ENCODE assay signal across 16 mouse cellular contexts in the genomic region with DNA sequence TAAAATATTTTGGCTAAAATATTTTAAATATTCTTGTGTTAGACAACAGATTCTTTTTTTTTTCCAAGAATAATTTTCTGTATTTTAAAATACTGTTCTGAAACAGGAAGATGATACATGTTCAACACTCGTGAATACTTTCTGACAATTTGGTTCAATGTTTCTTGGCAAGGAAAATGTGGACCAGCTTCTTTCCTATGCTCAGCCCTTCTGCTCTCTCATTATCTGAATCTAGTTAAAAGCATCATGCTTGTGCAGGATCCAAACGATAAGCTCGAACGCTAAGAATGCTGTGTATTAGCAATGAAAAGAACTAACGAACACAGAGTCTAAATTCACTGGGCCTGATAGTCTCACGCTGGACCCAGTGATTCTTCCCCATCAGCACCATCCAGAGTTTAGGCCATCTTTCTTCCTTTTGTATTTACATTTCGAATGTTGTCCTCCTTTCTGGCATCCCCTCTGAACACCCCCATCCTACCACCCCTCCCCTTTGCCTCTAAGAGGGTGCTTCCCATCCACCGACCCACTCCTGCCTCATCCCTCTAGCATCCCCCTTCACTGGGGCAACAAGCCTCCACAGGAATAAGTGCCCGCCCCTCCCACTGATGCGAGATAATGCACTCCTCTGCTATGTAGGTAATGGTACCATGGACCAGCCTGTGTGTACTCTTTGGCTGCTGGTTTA.
A peak's percentile ranks its signal among the peaks of the same experiment; 100 is the strongest.
DNase-seq lines count a peak whose midpoint lies in the region; ATAC-seq lines count a peak whose summit lies in the region.
"Had no signal": no experiment of that assay in that cellular context is flagged by ENCODE, and none has a peak within 500 bp of the region (broad histone marks: within the 10 kb centered on the region; RNA-seq: fewer than 3 reads in every experiment).

No protein-coding gene starts in this region.

- no peaks in the 10 kb centered on the region for H3K36me3 ChIP-seq in forebrain, embryonic 14.5 days (ENCODE audit: control insufficient read depth, insufficient read depth, low read length)
- H3K36me3 ChIP-seq in forebrain, embryonic 11.5 days (ENCODE audit: control insufficient read depth, insufficient read depth, low read length): no peaks in the 10 kb centered on the region
- H3K36me3 ChIP-seq: heart, embryonic 15.5 days; midbrain, embryonic 10.5 days; neural tube, embryonic 13.5 days had no signal

- ATAC-seq in forebrain, embryonic 14.5 days: peak; percentile 82; the same call in 1 of the 2 replicates
- ATAC-seq in forebrain, embryonic 11.5 days (replicated peaks; ENCODE audit: low FRiP score): no peak

- H3K4me3 ChIP-seq in forebrain, embryonic 14.5 days (ENCODE audit: low read depth, low read length): no peak overlapping the region
- H3K4me3 ChIP-seq in forebrain, embryonic 11.5 days (ENCODE audit: low read depth, low read length): no peak overlapping the region
- H3K4me3 ChIP-seq: heart, adult 2 months; heart, embryonic 15.5 days; midbrain, embryonic 10.5 days; neural tube, embryonic 13.5 days had no signal

- H3K4me1 ChIP-seq in forebrain, embryonic 14.5 days (ENCODE audit: control insufficient read depth, insufficient read depth, low read length): no peaks in the 10 kb centered on the region
- no peaks in the 10 kb centered on the region for H3K4me1 ChIP-seq in forebrain, embryonic 11.5 days (replicated peaks; ENCODE audit: control insufficient read depth, insufficient read depth, low read length)
- H3K4me1 ChIP-seq: heart, embryonic 15.5 days; midbrain, embryonic 10.5 days; neural tube, embryonic 13.5 days had no signal

- no peak overlapping the region for H3K4me2 ChIP-seq in forebrain, embryonic 14.5 days (ENCODE audit: low read length)
- no peak overlapping the region for H3K4me2 ChIP-seq in forebrain, embryonic 11.5 days (ENCODE audit: low read depth, low read length, severe bottlenecking)
- H3K4me2 ChIP-seq: heart, embryonic 15.5 days; neural tube, embryonic 13.5 days had no signal

- no peaks in the 10 kb centered on the region for H3K27me3 ChIP-seq in forebrain, embryonic 14.5 days (replicated peaks; ENCODE audit: control insufficient read depth, insufficient read depth, low read length)
- no peaks in the 10 kb centered on the region for H3K27me3 ChIP-seq in forebrain, embryonic 11.5 days (ENCODE audit: control insufficient read depth, insufficient read depth, low read length)
- H3K27me3 ChIP-seq: heart, embryonic 15.5 days; neural tube, embryonic 13.5 days had no signal

- H3K27ac ChIP-seq in forebrain, embryonic 14.5 days (ENCODE audit: low read depth, low read length): peak overlapping the region; percentile 49; the same call in 1 of the 2 replicates
- no peak overlapping the region for H3K27ac ChIP-seq in forebrain, embryonic 11.5 days (ENCODE audit: low read depth, low read length)
- H3K27ac ChIP-seq: heart, adult 2 months; heart, embryonic 15.5 days; midbrain, embryonic 10.5 days; neural tube, embryonic 13.5 days had no signal

- peak; percentile 81 for DNase-seq in forebrain, embryonic 14.5 days (ENCODE audit: low spot score)
- no peak for DNase-seq in forebrain, embryonic 11.5 days (ENCODE audit: low spot score)
- DNase-seq in Muller cell, postnatal 12 days (ENCODE audit: inconsistent ontology term): peak; percentile 6
- peak; percentile 81 for DNase-seq in brain, embryonic 18.5 days (ENCODE audit: low read depth, low spot score)
- DNase-seq in layer of hippocampus, adult 9-10 months (ENCODE audit: low spot score): peak; percentile 38
- DNase-seq in adrenal gland, postnatal 36 days: no peak
- DNase-seq in spleen, adult 12 weeks (ENCODE audit: low spot score): no peak
- no peak for DNase-seq in spleen, postnatal 36 days (ENCODE audit: low spot score in 2 of 2)
- DNase-seq: gastrocnemius, postnatal 10 days; heart, adult 2 months; kidney, adult 9 months; lung, adult 2 months; lung, postnatal 4 days had no signal

- no peak overlapping the region for H3K9ac ChIP-seq in forebrain, embryonic 14.5 days (ENCODE audit: low read length)
- H3K9ac ChIP-seq in forebrain, embryonic 11.5 days (ENCODE audit: low read length): no peak overlapping the region
- H3K9ac ChIP-seq: heart, embryonic 15.5 days; neural tube, embryonic 13.5 days had no signal

- WGBS in forebrain, embryonic 14.5 days: 66% methylated on average over 10 of the region's 10 CpGs
- 83% methylated on average over 10 of the region's 10 CpGs for WGBS in forebrain, embryonic 11.5 days

- H3K9me3 ChIP-seq in forebrain, embryonic 14.5 days (replicated peaks; ENCODE audit: control insufficient read depth, low read length): no peaks in the 10 kb centered on the region
- H3K9me3 ChIP-seq in forebrain, embryonic 11.5 days (ENCODE audit: control insufficient read depth, low read length): no peaks in the 10 kb centered on the region
- H3K9me3 ChIP-seq: heart, embryonic 15.5 days; midbrain, embryonic 10.5 days; neural tube, embryonic 13.5 days had no signal

Comparison
In these comparisons a context has a peak if more than half of its experiments do, and no peak if none do; other contexts are left out.
1. DNase-seq: peak in forebrain, embryonic 14.5 days (single experiment), Muller cell, postnatal 12 days (single experiment), brain, embryonic 18.5 days (single experiment) and layer of hippocampus, adult 9-10 months (single experiment); none in forebrain, embryonic 11.5 days (single experiment), adrenal gland, postnatal 36 days (0 of 2), spleen, adult 12 weeks (single experiment) and spleen, postnatal 36 days (0 of 2).